Mouse (Mus musculus) ES-E14 (cell line): Measurements from ENCODE around the gene Tgfbr3.

ENCODE experiments used
- CHD2 ChIP-seq: IDR thresholded peaks from 2 replicates; pipeline ENCODE4 v1.6.1; 2014; ENCODE audit warnings: mild to moderate bottlenecking, low read depth, low read length, inconsistent platforms
- HCFC1 ChIP-seq: IDR thresholded peaks from 2 replicates; pipeline ENCODE4 v1.6.1; 2012; ENCODE audit warnings: low read length, inconsistent platforms, borderline replicate concordance; ENCODE audit not compliant: insufficient read depth
- MAFK ChIP-seq: IDR thresholded peaks from 2 replicates; pipeline ENCODE4 v1.6.1; 2014; ENCODE audit warnings: mild to moderate bottlenecking, low read depth, low read length, inconsistent platforms; ENCODE audit not compliant: insufficient read depth
- ZNF384 ChIP-seq: IDR thresholded peaks from 2 replicates; pipeline ENCODE4 v1.6.1; 2012; ENCODE audit warnings: low read depth, low read length, inconsistent platforms

GRCm38 (mm10) chr5:107176196-107176595 lies 113.2 kb downstream of the Tgfbr3 start:
- TF ChIP-seq ZNF384, result no peak
- no peak for TF ChIP-seq CHD2
- no peak for TF ChIP-seq HCFC1
- no peak for TF ChIP-seq MAFK
